Mouse (Mus musculus) left cerebral cortex, adult 8-10 months (tissue): ENCODE measurements at regions not wholly inside any gene's neighbourhood (a gene's known extent, or its start where the extent isn't known, plus 50 kb on each side); places are given as distances from the start of the nearest gene placed in this dataset.
"Not testable (repeated sequence)": the region's sequence is repeated elsewhere in the genome, so short reads cannot be mapped to it uniquely, and the experiment has no call there.

Source experiments
- DNase-seq, 2 experiments: peaks; one replicate each; pipeline ENCODE4 v3.0.0; 2022; ENCODE audit warnings: low spot score in 2 of 2

DNA sequence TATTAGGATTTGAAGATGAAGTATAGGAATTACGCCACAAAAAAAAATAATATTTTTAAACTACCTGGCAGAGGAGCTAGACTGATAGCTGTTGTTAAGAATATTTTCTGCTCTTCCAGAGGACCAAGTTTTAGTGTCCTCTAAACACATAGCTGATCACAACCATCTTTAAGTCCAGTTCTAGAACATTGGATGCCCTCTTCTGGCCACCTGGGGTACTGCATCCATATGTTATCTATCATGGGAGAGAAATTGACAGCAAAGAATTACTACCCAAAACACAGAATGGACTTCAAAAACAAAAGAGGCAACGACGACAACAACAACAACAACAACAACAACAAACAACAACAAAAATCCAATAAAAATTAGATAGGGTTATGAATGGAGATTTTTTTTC lies 71.0 kb upstream of the Prl4a1 start:
- DNase-seq: peak; percentile 9

DNA sequence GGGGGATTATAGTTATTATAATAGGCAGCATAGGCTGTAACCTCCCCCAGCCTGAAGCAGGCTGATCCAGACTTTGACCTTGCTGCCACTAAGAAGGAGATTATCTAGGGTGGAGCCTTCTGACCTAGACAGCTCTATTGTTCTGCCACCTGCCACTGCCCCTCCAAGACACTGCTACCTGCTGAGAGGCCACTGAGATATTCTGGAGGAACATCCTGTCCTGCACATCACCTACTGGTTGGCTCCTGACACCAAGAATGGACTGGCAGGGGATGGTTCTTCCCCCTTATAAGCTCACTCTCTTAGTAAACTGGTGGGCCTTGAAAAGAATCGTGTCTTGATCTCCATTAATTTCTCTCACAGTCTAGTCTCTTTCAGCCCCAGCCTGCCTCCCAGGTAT lies 55.6 kb upstream of the Prl4a1 start:
- not testable (repeated sequence) for DNase-seq

DNA sequence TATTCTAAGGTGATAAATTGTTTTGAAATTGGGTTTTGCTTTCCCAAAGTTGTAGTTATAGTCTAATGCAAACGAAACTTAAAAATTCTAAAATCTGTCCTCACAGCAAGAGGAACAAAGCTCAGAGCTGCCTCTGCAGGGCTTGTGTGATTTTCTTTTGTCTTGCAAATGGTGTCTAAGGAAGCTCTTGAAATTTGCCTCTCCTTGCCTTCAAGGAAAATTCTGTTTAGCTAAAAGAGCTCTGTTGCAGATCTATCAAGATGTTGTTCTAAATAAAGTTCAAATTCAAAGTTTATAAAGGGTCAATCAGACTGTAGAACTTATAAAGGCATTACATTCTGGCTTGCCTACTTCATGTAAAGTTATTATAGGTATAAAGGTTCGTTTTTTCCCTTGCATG lies 53.6 kb upstream of the Prl4a1 start:
- not testable (repeated sequence) for DNase-seq

DNA sequence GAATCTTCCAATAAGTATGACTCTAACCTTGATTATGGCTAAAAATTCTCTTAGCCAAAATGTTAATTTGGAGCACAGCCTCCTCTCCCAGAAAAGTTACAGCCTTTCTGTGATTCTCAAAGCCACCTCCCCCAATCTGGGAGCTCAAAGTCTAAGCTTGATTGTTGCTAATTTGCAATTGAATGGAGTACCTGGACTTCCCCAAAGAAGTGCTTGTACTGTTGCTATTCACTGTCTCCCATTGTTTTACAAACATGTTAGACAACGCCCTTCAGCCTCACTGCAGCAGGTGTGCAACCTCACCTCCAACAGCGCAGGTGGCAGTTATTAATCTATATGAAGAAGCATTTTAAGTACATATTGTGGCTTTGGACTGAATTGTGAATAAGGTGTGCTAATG lies 50.0 kb upstream of the Prl4a1 start:
- not testable (repeated sequence) for DNase-seq
